Comparison of ENCODE assay signal across 12 mouse cellular contexts in the genomic region with DNA sequence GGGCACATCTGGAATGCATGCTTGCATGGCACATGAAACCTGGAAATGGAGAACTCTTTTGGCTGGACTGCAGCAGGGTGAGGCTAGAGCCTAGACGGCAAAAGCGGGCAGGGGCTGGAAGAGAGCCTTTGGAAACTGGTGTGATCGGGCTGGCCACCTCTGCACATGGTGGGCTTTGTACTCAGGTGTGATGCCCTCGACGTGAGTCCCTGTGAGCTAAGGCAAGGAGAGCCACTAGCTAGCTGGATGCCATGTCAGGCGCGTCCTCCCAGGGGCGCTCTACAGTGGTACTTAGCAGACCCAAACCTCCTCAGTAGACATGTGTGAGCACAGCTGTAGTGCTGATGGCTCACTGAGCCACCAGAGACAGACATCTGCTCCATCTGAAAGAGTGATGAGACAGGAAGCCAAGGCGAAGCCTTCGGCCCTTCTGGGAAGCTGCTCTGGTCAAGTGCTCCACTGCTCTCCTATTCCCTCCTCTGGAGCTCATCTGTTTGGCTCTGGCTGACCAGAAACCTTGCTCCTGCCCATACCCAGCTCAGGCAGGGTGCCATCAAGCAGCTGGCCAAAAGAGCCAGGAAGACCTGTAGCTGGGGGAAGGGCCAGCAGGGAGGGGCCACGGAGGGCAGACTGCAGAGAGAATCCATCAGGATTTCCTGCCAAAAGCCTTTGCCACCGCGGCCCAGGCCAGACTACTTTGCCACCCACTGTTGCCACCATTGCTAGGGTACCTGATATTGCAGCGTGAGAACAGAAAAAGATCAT. TPM values are rescaled to one million over a fixed set of nuclear protein-coding genes. Genes with fewer than 3 reads are reported as not detected.
DNase-seq lines count a peak whose midpoint lies in the region; ATAC-seq lines count a peak whose summit lies in the region.
"Had no signal": no experiment of that assay in that cellular context is flagged by ENCODE, and none has a peak within 500 bp of the region (broad histone marks: within the 10 kb centered on the region; RNA-seq: fewer than 3 reads in every experiment).

No protein-coding gene starts in this region.

- no peak for DNase-seq in forebrain, embryonic 10.5 days (ENCODE audit: extremely low spot score, low spot score)
- no peak for DNase-seq in lung, postnatal 14 days
- DNase-seq in liver, embryonic 13.5 days: no peak
- no peak for DNase-seq in Muller cell, postnatal 12 days (ENCODE audit: inconsistent ontology term)
- DNase-seq in kidney, postnatal 25 days: no peak
- DNase-seq: right cerebral cortex, postnatal 14 days; thymus, postnatal 25 days had no signal

- peak overlapping the region; percentile 27; the same call in 1 of the 2 replicates for H3K27ac ChIP-seq in forebrain, embryonic 10.5 days
- H3K27ac ChIP-seq in forebrain, embryonic 15.5 days (replicated peaks): no peak overlapping the region
- no peak overlapping the region for H3K27ac ChIP-seq in lung, embryonic 16.5 days (ENCODE audit: low read length)
- H3K27ac ChIP-seq in embryonic facial prominence, embryonic 13.5 days: peak overlapping the region; percentile 78
- peak overlapping the region; percentile 41 for H3K27ac ChIP-seq in liver, embryonic 13.5 days

- no peak for ATAC-seq in forebrain, embryonic 15.5 days (replicated peaks)
- ATAC-seq in lung, embryonic 16.5 days (ENCODE audit: low read depth): no peak
- no peak for ATAC-seq in embryonic facial prominence, embryonic 13.5 days (ENCODE audit: insufficient number of reproducible peaks, insufficient read depth, low FRiP score, low TSS enrichment, low read depth)
- ATAC-seq in liver, embryonic 13.5 days (ENCODE audit: low read depth): no peak
- ATAC-seq: CD4-positive, CD25-positive, alpha-beta regulatory T cell, adult 4 months; forebrain, embryonic 16.5 days had no signal

- H3K9me3 ChIP-seq in forebrain, embryonic 10.5 days: no peaks in the 10 kb centered on the region
- no peaks in the 10 kb centered on the region for H3K9me3 ChIP-seq in forebrain, embryonic 15.5 days
- no peaks in the 10 kb centered on the region for H3K9me3 ChIP-seq in lung, embryonic 16.5 days (ENCODE audit: control insufficient read depth, low read length)
- H3K9me3 ChIP-seq in embryonic facial prominence, embryonic 13.5 days: no peaks in the 10 kb centered on the region
- H3K9me3 ChIP-seq in liver, embryonic 13.5 days (replicated peaks): no peaks in the 10 kb centered on the region

- 87% methylated on average over 14 of the region's 14 CpGs for WGBS in forebrain, embryonic 10.5 days
- WGBS in forebrain, embryonic 15.5 days: 88% methylated on average over 14 of the region's 14 CpGs
- 76% methylated on average over 14 of the region's 14 CpGs for WGBS in lung, embryonic 16.5 days
- WGBS in embryonic facial prominence, embryonic 13.5 days: 82% methylated on average over 14 of the region's 14 CpGs
- 73% methylated on average over 14 of the region's 14 CpGs for WGBS in liver, embryonic 13.5 days (ENCODE audit: insufficient replicate concordance)

- no peaks in the 10 kb centered on the region for H3K27me3 ChIP-seq in forebrain, embryonic 10.5 days (ENCODE audit: poor library complexity, severe bottlenecking)
- H3K27me3 ChIP-seq in forebrain, embryonic 15.5 days: no peaks in the 10 kb centered on the region
- H3K27me3 ChIP-seq in lung, embryonic 16.5 days (ENCODE audit: control insufficient read depth, insufficient read depth, low read depth, low read length): no peaks in the 10 kb centered on the region
- H3K27me3 ChIP-seq in embryonic facial prominence, embryonic 13.5 days: no peaks in the 10 kb centered on the region
- no peaks in the 10 kb centered on the region for H3K27me3 ChIP-seq in liver, embryonic 13.5 days

- H3K9ac ChIP-seq in forebrain, embryonic 15.5 days (replicated peaks): no peak overlapping the region
- 0 out of 2 replicates have a peak overlapping the region, but pooled peaks have one; percentile 14 for H3K9ac ChIP-seq in lung, embryonic 16.5 days (ENCODE audit: low read length)
- no peak overlapping the region for H3K9ac ChIP-seq in embryonic facial prominence, embryonic 13.5 days
- 0 out of 2 replicates have a peak overlapping the region, but pooled peaks have one; percentile 13 for H3K9ac ChIP-seq in liver, embryonic 13.5 days

- H3K36me3 ChIP-seq in forebrain, embryonic 10.5 days (replicated peaks): 0 out of 2 replicates have a peak, but pooled peaks cover 4% of the 10 kb centered on the region
- H3K36me3 ChIP-seq in forebrain, embryonic 15.5 days: no peaks in the 10 kb centered on the region
- no peaks in the 10 kb centered on the region for H3K36me3 ChIP-seq in lung, embryonic 16.5 days (ENCODE audit: control insufficient read depth, insufficient read depth, low read length)
- no peaks in the 10 kb centered on the region for H3K36me3 ChIP-seq in embryonic facial prominence, embryonic 13.5 days
- no peaks in the 10 kb centered on the region for H3K36me3 ChIP-seq in liver, embryonic 13.5 days

- peaks cover 24% of the 10 kb centered on the region for H3K4me1 ChIP-seq in forebrain, embryonic 10.5 days
- H3K4me1 ChIP-seq in forebrain, embryonic 15.5 days: no peaks in the 10 kb centered on the region
- H3K4me1 ChIP-seq in lung, embryonic 16.5 days (replicated peaks; ENCODE audit: control insufficient read depth, insufficient read depth, low read length): no peaks in the 10 kb centered on the region; the same call in 1 of the 2 replicates
- H3K4me1 ChIP-seq in embryonic facial prominence, embryonic 13.5 days: peaks cover 31% of the 10 kb centered on the region
- H3K4me1 ChIP-seq in liver, embryonic 13.5 days (replicated peaks): peaks cover 65% of the 10 kb centered on the region

- no peak overlapping the region for H3K4me3 ChIP-seq in forebrain, embryonic 10.5 days
- H3K4me3 ChIP-seq in forebrain, embryonic 15.5 days: no peak overlapping the region
- H3K4me3 ChIP-seq in lung, embryonic 16.5 days (ENCODE audit: low read length): no peak overlapping the region
- H3K4me3 ChIP-seq in embryonic facial prominence, embryonic 13.5 days: 0 out of 2 replicates have a peak overlapping the region, but pooled peaks have one; percentile 7
- H3K4me3 ChIP-seq in liver, embryonic 13.5 days (replicated peaks): 0 out of 2 replicates have a peak overlapping the region, but pooled peaks have one; percentile 9

- H3K4me2 ChIP-seq in forebrain, embryonic 15.5 days (replicated peaks): no peak overlapping the region
- no peak overlapping the region for H3K4me2 ChIP-seq in lung, embryonic 16.5 days (ENCODE audit: low read depth, low read length)
- peak overlapping the region; percentile 32 for H3K4me2 ChIP-seq in embryonic facial prominence, embryonic 13.5 days
- H3K4me2 ChIP-seq in liver, embryonic 13.5 days: peak overlapping the region; percentile 33

RNA-seq across cellular contexts. Expression of a gene that starts 2.2 kb away (rescaled TPM):
- polyA plus RNA-seq in forebrain, embryonic 10.5 days (2016; fragmentation: Nextera tagmentation; extraction: Ambion mirVana): 0.15 and 0.34 TPM in 2 replicates
- 0.13 and 0.20 TPM in 2 replicates for polyA plus RNA-seq in forebrain, embryonic 15.5 days (2015; fragmentation: Nextera tagmentation; extraction: Ambion mirVana)
- polyA plus RNA-seq in lung, embryonic 16.5 days (2015; fragmentation: Nextera tagmentation; extraction: Ambion mirVana): 1.3 and 1.7 TPM in 2 replicates
- polyA plus RNA-seq in embryonic facial prominence, embryonic 13.5 days (2015; fragmentation: Nextera tagmentation; extraction: Ambion mirVana): 3.1 and 3.5 TPM in 2 replicates
- 0.89 and 1.1 TPM in 2 replicates for polyA plus RNA-seq in liver, embryonic 13.5 days (2015; fragmentation: Nextera tagmentation; extraction: Ambion mirVana)
- polyA plus RNA-seq: CD4-positive, CD25-positive, alpha-beta regulatory T cell, adult 4 months had no signal

RNA-seq across cellular contexts. Expression of a gene that starts 15.6 kb away (rescaled TPM):
- 0.44 and 0.50 TPM in 2 replicates for polyA plus RNA-seq in forebrain, embryonic 10.5 days (2016; fragmentation: Nextera tagmentation; extraction: Ambion mirVana)
- polyA plus RNA-seq in forebrain, embryonic 15.5 days (2015; fragmentation: Nextera tagmentation; extraction: Ambion mirVana): 7.3 and 8.2 TPM in 2 replicates
- 7.4 and 7.6 TPM in 2 replicates for polyA plus RNA-seq in lung, embryonic 16.5 days (2015; fragmentation: Nextera tagmentation; extraction: Ambion mirVana)
- polyA plus RNA-seq in embryonic facial prominence, embryonic 13.5 days (2015; fragmentation: Nextera tagmentation; extraction: Ambion mirVana): 1.2 and 1.6 TPM in 2 replicates
- 0.17 and 0.31 TPM in 2 replicates for polyA plus RNA-seq in liver, embryonic 13.5 days (2015; fragmentation: Nextera tagmentation; extraction: Ambion mirVana)
- polyA plus RNA-seq: CD4-positive, CD25-positive, alpha-beta regulatory T cell, adult 4 months had no signal

RNA-seq across cellular contexts. Expression of a gene that starts 29.8 kb away (rescaled TPM):
- polyA plus RNA-seq in forebrain, embryonic 10.5 days (2016; fragmentation: Nextera tagmentation; extraction: Ambion mirVana): 1.6 and 1.8 TPM in 2 replicates
- 1.3 and 1.5 TPM in 2 replicates for polyA plus RNA-seq in forebrain, embryonic 15.5 days (2015; fragmentation: Nextera tagmentation; extraction: Ambion mirVana)
- 6.6 and 8.6 TPM in 2 replicates for polyA plus RNA-seq in lung, embryonic 16.5 days (2015; fragmentation: Nextera tagmentation; extraction: Ambion mirVana)
- 1.7 and 2.5 TPM in 2 replicates for polyA plus RNA-seq in embryonic facial prominence, embryonic 13.5 days (2015; fragmentation: Nextera tagmentation; extraction: Ambion mirVana)
- 18.8 and 20.2 TPM in 2 replicates for polyA plus RNA-seq in liver, embryonic 13.5 days (2015; fragmentation: Nextera tagmentation; extraction: Ambion mirVana)

RNA-seq across cellular contexts. Expression of a gene that starts 53.0 kb away (rescaled TPM):
- polyA plus RNA-seq in forebrain, embryonic 10.5 days (2016; fragmentation: Nextera tagmentation; extraction: Ambion mirVana): 69.4 and 70.5 TPM in 2 replicates
- 20.4 and 21.0 TPM in 2 replicates for polyA plus RNA-seq in forebrain, embryonic 15.5 days (2015; fragmentation: Nextera tagmentation; extraction: Ambion mirVana)
- 35.6 and 38.6 TPM in 2 replicates for polyA plus RNA-seq in lung, embryonic 16.5 days (2015; fragmentation: Nextera tagmentation; extraction: Ambion mirVana)
- polyA plus RNA-seq in embryonic facial prominence, embryonic 13.5 days (2015; fragmentation: Nextera tagmentation; extraction: Ambion mirVana): 32.6 and 35.6 TPM in 2 replicates
- polyA plus RNA-seq in liver, embryonic 13.5 days (2015; fragmentation: Nextera tagmentation; extraction: Ambion mirVana): 26.2 and 26.4 TPM in 2 replicates

RNA-seq across cellular contexts. Expression of a gene that starts 54.9 kb away (rescaled TPM):
- polyA plus RNA-seq in forebrain, embryonic 10.5 days (2016; fragmentation: Nextera tagmentation; extraction: Ambion mirVana): not detected in 2 replicates
- not detected in 2 replicates for polyA plus RNA-seq in forebrain, embryonic 15.5 days (2015; fragmentation: Nextera tagmentation; extraction: Ambion mirVana)
- 0.18 and 0.33 TPM in 2 replicates for polyA plus RNA-seq in lung, embryonic 16.5 days (2015; fragmentation: Nextera tagmentation; extraction: Ambion mirVana)
- polyA plus RNA-seq in embryonic facial prominence, embryonic 13.5 days (2015; fragmentation: Nextera tagmentation; extraction: Ambion mirVana): 12.8 and 17.0 TPM in 2 replicates
- polyA plus RNA-seq in liver, embryonic 13.5 days (2015; fragmentation: Nextera tagmentation; extraction: Ambion mirVana): not detected in 2 replicates
- polyA plus RNA-seq: CD4-positive, CD25-positive, alpha-beta regulatory T cell, adult 4 months; forebrain, embryonic 16.5 days had no signal

Comparison
In these comparisons a context has a peak if more than half of its experiments do, and no peak if none do; other contexts are left out.
1. H3K27ac ChIP-seq: peak in forebrain, embryonic 10.5 days (single experiment), embryonic facial prominence, embryonic 13.5 days (single experiment) and liver, embryonic 13.5 days (single experiment); none in forebrain, embryonic 15.5 days (single experiment) and lung, embryonic 16.5 days (single experiment).
2. H3K4me3 ChIP-seq: peak in embryonic facial prominence, embryonic 13.5 days (single experiment) and liver, embryonic 13.5 days (single experiment); none in forebrain, embryonic 10.5 days (single experiment), forebrain, embryonic 15.5 days (single experiment) and lung, embryonic 16.5 days (single experiment).
3. H3K4me2 ChIP-seq: peak in embryonic facial prominence, embryonic 13.5 days (single experiment) and liver, embryonic 13.5 days (single experiment); none in forebrain, embryonic 15.5 days (single experiment) and lung, embryonic 16.5 days (single experiment).
4. H3K9ac ChIP-seq: peak in lung, embryonic 16.5 days (single experiment) and liver, embryonic 13.5 days (single experiment); none in forebrain, embryonic 15.5 days (single experiment) and embryonic facial prominence, embryonic 13.5 days (single experiment).